Mouse (Mus musculus) cortical plate, adult 2 months (tissue): ENCODE measurements at regions not wholly inside any gene's neighbourhood (a gene's known extent, or its start where the extent isn't known, plus 50 kb on each side); places are given as distances from the start of the nearest gene placed in this dataset.

Experiments used
- H3K27ac ChIP-seq: fragments of 200-500 bp; 2 replicates; pipeline ENCODE4 v1.5.1; 2012; ENCODE audit warnings: low read length, control low read depth, inconsistent platforms; ENCODE audit not compliant: insufficient read depth
- H3K4me1 ChIP-seq: fragments of 200-500 bp; 2 replicates; pipeline ENCODE4 v1.6.1; 2011; ENCODE audit warnings: low read length; ENCODE audit not compliant: control insufficient read depth, insufficient read depth
- H3K4me3 ChIP-seq: fragments of 200-500 bp; 2 replicates; pipeline ENCODE4 v1.5.1; 2011; ENCODE audit warnings: mild to moderate bottlenecking, low read length, control low read depth; ENCODE audit not compliant: insufficient read depth
- CTCF ChIP-seq: fragments of 200-500 bp; IDR thresholded peaks from 2 replicates; pipeline ENCODE4 v1.5.1; 2011; ENCODE audit warnings: mild to moderate bottlenecking, control low read depth, low read length; ENCODE audit not compliant: insufficient read depth; ENCODE audit errors: extremely low read depth
- POLR2A ChIP-seq: fragments of 200-500 bp; IDR thresholded peaks from 2 replicates; pipeline ENCODE4 v1.6.1; 2011; ENCODE audit warnings: mild to moderate bottlenecking, low read length, control low read depth; ENCODE audit not compliant: insufficient read depth; ENCODE audit errors: extremely low read depth

DNA sequence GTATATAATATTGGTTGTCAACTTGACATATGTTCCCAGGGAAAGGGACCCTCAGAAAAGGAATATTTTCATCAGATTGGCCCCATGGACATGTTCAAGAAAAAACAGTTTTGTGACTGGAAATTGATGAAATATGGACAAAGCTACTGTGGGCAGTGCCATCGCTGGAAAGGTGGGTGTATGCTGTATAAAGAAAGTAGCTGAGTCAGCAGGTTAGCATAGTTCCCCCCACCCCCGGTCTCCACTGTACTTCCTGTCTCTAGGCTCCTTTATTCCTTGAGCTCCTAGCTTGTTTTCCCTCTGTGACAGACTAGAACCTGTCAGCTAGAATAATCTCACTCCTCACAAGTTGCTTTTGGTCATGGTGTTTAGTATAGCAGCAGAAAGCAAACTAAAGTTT is 599.6 kb downstream of the Epm2a start:
- TF ChIP-seq CTCF (no peak), POLR2A (no peak)
- Histone ChIP-seq H3K27ac (no peak overlapping the region), H3K4me3 (no peak overlapping the region), H3K4me1 (no peaks in the 10 kb centered on the region)

DNA sequence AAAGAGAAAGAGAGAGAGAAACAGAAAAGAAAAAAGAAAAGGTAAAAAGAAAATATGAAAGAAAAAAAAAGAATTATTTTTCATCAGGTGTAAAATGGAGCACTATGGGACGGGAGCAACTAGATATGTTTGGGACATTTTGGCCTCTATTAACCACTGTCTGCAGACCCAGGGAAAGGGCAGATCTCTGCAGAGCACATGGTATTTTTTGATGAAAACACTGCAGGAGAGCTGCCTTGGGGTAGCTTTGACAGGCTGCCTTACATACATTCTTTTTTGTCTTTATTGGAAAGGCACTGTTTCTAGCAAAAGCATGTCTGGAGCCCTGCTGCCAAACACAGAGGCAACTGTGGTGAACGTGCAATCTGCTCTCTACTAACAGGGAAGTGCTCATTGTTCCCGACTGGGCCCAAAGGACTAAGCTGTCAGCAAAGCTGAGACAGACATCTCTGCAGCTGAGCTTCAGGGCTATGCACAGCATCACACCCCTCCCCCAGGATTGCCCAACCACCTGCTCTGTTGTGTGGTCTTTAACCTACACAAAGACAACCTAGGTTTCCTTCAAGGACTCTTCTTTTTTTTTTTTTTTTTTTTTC is 617.2 kb downstream of the Epm2a start:
- H3K27ac ChIP-seq: no peak overlapping the region
- H3K4me3 ChIP-seq: no peak overlapping the region
- TF ChIP-seq POLR2A (no peak), CTCF (no peak)
- H3K4me1 ChIP-seq: no peaks in the 10 kb centered on the region

DNA sequence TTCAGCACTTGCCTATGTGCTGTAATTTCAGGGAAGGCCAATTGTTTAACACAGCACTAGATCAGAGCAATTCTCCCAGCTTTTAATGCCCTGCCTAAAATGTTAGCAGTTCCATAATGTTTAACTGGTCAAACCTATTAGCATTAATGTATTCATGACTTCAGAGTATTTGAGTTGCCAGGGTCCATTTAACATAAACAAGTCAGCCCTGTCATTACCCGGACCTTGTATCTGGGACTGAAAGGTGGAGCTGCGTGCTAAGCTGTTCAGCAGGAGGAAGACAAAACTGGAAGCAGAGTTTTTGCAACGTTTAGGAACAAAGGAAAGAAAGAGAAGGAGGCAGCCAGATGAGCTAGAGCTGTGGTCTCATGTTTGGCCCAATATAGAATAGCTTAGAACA is 661.8 kb downstream of the Epm2a start:
- Histone ChIP-seq H3K4me1 (no peaks in the 10 kb centered on the region), H3K4me3 (no peak overlapping the region), H3K27ac (no peak overlapping the region)
- TF ChIP-seq POLR2A (no peak), CTCF (no peak)

DNA sequence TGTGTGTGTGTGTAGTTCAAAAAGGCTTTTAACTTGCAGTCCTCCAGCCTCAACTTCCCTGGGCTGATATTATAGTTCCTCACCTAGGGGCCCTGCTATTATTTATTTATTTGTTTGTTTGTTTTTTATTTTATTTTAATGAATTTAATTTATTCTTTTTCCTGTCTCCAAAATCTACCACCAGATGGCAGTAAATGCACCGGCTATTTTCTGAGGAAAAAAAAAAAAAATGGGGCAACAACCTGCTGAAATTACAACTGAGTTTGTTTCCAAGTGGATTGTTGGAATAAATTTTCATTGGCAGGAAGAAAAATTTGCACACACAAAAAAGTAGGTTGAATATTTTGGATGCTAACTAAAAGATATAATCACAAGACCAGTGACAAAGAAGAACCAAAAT is 662.7 kb downstream of the Epm2a start:
- Histone ChIP-seq H3K4me1 (no peaks in the 10 kb centered on the region), H3K27ac (no peak overlapping the region), H3K4me3 (no peak overlapping the region)
- TF ChIP-seq CTCF: no peak
- TF ChIP-seq POLR2A: no peak

DNA sequence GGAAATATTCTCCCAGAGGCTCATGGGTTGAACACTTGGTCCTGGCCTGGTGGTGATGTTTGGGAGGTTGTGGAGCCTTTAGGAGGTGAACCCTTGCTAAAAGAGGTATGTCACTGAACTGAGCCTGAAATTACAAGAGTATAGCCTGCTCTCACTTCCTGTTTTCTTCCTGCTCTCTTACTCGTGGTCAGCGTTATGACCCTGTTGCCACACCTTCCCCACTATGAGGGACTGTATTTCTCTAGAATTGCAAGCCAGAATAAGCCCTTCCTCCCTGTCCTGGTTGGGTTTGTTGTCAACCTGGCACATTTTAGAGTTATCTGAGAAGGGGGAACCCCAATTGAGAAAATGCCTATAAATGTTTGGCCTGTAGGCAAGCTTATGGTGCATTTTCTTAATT is 674.1 kb downstream of the Epm2a start:
- Histone ChIP-seq H3K4me1 (no peaks in the 10 kb centered on the region), H3K27ac (no peak overlapping the region), H3K4me3 (no peak overlapping the region)
- TF ChIP-seq POLR2A: no peak
- no peak for TF ChIP-seq CTCF

DNA sequence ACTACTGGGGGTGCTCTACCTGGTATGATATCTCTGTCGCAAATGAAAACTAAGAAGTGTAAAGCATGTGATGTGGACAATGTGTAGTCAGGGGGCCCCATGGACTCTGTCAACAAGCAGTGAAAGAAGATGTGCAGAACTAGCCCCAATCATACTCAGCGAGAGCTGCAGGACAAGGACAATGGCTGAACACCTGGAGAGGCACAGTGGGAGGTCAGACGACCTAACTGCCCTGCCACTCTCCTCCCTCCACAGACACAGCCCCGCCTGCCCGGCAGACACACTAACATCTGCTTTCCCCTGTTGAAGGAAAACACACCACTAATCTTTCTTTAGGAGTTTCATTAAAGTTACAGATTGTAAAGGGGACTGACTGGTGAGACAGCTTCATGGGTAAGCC is 675.1 kb downstream of the Epm2a start:
- TF ChIP-seq POLR2A (no peak), CTCF (no peak)
- Histone ChIP-seq H3K27ac (no peak overlapping the region), H3K4me3 (no peak overlapping the region), H3K4me1 (no peaks in the 10 kb centered on the region)

DNA sequence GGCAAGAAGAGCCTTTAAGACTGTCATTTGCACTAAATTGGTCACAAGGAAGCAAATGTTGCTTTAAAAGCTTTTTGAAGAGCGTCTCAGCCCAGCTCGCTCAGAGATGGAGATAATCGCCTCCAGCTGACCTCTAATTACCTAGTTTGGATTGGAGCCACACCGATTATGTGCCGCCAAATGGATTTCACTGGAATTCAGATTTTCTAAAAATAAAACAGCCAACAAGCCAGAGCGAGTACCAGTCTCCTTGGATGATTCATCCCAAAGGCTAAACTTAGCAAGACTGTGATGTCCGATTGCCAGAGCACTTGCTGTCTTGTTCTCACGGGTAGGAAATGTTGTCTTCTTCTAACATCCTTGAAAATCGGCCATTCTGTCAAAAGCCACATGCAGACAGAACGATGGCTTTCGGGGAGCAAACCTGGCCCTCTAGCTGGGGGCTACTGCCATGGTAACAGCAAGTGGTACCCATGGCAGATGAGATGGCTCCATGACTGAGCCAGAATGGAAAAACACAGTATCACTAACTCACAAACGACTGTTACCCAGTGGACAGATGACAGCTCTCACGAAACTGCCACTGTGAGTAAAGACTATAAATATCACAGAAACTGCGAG is 676.1 kb downstream of the Epm2a start:
- no peak for TF ChIP-seq CTCF
- no peak for TF ChIP-seq POLR2A
- no peaks in the 10 kb centered on the region for H3K4me1 ChIP-seq
- H3K4me3 ChIP-seq: no peak overlapping the region
- H3K27ac ChIP-seq: no peak overlapping the region

DNA sequence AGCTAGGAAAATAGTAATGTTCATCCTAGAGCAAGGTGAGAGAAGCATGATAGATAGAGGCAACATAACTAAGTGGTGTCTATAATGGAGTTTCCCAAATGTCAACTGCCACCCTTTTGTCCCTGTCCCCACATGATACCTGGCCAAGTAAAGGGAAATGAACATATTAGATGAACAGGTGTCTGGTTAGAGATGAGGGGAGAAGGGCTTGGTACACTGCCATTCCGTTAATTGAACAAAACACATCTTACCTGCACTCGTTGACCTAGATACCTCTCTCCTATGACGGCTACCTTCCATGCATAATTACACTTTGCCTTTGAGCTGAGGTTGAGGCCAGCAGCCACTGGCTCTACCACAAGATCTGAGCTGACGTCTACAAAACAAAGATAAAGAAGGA is 677.4 kb downstream of the Epm2a start:
- H3K27ac ChIP-seq: no peak overlapping the region
- TF ChIP-seq CTCF (no peak), POLR2A (no peak)

DNA sequence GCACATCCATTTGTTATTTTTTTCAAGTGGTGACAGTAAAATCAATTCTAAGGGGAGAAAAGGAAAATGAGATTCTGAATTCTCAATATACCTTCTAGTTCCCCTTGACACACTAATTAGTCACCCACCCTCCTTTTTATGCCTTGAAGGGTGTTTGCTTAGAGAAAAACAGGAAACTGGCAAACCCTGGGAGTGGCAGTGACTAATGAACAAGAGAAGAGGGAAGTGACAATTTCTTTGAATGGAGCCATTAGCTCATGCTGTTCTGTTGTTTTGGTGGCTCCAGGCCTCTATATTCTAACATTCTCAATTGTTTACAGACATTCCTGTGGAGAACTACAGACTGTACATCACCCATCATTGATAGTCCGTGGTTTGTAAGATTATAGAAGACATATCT is 692.0 kb downstream of the Epm2a start:
- Histone ChIP-seq H3K27ac (no peak overlapping the region), H3K4me1 (no peaks in the 10 kb centered on the region), H3K4me3 (no peak overlapping the region)
- no peak for TF ChIP-seq CTCF
- no peak for TF ChIP-seq POLR2A

More for the DNA sequence above, 677.4 kb downstream of the Epm2a start:
- Histone ChIP-seq H3K4me1 (no peaks in the 10 kb centered on the region), H3K4me3 (no peak overlapping the region)

DNA sequence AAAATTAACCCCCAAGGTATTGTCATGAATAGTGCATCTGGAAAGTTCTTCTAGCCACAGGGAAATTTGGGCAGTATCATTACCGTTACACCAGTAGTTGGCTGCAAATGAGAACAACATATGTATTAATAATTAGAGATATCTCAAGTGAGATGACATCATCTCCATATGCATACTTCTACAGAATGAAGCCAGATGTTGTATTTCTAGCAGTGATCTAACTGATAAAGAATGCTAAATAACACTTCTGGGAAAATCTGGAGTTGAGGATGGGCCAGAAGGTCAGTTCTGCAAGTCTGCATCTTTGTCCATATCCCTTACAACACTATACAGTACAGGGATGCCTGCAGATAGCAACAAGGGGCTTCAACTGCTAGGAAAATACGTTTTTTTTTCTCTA is 702.7 kb downstream of the Epm2a start:
- no peak overlapping the region for H3K4me3 ChIP-seq
- H3K4me1 ChIP-seq: no peaks in the 10 kb centered on the region
- TF ChIP-seq CTCF: no peak
- TF ChIP-seq POLR2A: no peak
- no peak overlapping the region for H3K27ac ChIP-seq
